Mouse (Mus musculus) ES-Bruce4 (cell line): Measurements from ENCODE around the gene Tmed3.

Source experiments
- CTCF ChIP-seq: IDR thresholded peaks from one replicate; pipeline ENCODE4 v1.8.1; 2011; ENCODE audit warnings: low read depth, low read length
- EP300 ChIP-seq: IDR thresholded peaks from 2 replicates; pipeline ENCODE4 v1.6.1; 2011; ENCODE audit warnings: low read depth, low read length; ENCODE audit not compliant: insufficient read depth
- POLR2A ChIP-seq: IDR thresholded peaks from one replicate; pipeline ENCODE4 v1.8.1; 2011; ENCODE audit warnings: low read length; ENCODE audit not compliant: insufficient read depth

DNA sequence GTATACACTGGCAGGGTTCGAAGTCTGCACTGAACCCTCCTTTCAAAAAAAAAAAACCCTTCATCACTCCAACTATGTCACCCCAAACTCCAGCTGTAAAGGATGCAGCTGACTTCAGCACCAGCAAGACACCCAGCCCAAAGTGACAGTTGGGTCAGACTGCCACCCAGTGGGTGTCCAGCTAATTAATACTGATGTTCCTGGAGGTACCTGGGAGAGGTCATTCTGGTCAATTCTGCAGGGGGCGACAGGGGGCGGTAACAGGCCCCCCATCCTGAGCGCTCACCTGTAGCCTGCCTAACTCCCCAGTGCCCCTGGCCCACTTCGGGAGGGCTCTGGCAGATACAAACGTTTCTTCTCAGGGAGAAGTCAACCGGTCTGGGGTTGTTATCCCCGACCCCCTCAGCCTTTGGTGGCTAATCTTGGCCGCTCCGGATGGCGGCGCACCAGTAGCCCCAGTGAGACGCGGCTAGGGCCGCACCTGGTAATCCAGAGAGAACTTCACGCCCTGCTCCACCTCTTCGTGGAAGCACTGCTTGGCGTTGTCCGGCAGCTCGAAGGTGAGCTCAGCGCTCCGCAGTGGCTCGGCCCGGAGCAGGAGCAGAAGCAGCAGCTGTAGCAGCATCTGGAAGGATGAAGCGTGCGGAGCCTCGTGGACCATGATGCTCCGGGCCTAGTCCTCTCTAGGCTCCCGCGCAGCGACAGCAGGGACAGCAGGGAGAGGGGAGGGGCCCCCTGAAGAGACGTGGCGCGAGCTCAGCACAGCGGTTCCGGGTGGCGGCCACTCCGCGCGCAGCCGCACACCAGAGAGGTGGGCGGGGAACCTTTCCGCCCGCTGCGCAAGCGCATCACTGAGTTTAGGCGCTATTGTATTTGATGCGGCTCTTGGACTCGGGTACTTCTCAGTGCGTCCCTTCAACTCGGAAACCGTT is at the start of gene Tmed3:
- TF ChIP-seq CTCF: peak; percentile 48
- no peak for TF ChIP-seq EP300
- peak; percentile 58 for TF ChIP-seq POLR2A
